Mouse (Mus musculus) right cerebral cortex, adult 2 months (tissue): ENCODE results near the gene Ctsh.
A peak's percentile ranks its signal among the peaks of the same experiment; 100 is the strongest.
"Not testable (repeated sequence)": the region's sequence is repeated elsewhere in the genome, so short reads cannot be mapped to it uniquely, and the experiment has no call there.

Experiments used
- DNase-seq, 2 experiments: peaks; one replicate each; pipeline ENCODE4 v3.0.0; 2021 to 2022; ENCODE audit warnings: low spot score in 2 of 2

Ctsh gene

DNA sequence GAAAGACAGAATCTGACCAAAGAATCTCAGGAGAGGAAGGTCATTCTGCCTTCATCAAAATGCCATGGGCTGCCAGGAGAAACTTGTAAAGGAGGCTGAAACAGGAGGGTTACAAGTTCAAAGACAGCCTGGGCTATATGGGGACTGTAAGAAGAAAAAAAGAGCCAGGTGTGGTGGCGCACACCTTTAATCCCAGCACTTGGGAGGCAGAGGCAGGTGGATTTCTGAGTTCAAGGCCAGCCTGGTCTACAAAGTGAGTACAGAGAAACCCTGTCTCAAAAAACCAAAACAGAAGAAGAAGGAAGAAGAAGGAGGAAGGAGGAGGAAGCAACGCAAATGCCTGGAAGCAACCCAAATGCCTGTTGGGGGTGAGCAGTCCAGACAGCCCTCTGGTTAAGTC lies at the start of gene Ctsh:
Ctsh (plus strand) TSS at position 301 of the 400 bp plus-strand sequence.
- no peak for DNase-seq

DNA sequence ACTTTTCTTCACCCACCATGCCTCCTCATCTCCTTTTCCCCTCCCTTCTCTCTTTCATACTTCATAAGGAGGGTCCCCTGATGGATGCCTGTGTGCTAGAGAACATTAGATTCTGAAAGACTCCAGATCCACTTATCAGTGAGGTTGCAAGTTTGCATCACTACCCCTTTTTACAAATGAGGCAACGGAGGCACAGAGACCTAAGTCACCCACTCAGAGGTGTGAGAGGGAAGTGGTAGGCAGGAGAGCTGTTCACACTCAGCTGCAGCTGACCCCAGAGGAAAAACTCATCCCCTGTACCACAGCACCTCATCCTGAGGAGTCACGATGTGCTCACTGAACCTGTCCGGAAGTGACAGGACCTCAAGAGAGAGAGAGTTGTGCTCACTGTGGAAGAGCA lies 47.5 kb upstream of the Ctsh start:
- no peak for DNase-seq

GRCm38 (mm10) chr9:90007094-90007493 lies 46.9 kb upstream of the Ctsh start:
- DNase-seq: no peak

DNA sequence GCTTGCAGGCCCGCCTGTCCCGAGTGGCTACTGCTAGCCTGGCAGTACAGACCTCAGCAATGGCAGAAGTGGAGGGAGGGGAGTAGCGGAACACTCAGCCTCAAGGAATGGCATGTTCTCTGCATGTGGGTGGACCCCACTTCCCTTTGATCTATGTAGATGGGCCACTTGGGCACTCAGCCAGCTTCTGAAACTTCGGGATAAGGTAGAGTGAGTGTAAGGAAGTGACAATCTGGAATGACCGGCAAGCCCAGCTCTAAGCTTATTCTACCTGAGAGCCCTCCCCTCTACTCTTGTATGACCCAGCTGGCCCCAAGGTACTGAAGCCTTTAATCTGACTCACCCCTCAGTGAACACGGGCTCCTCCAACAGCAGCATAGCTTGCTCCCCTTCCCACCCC lies 45.8 kb upstream of the Ctsh start:
- no peak for DNase-seq

DNA sequence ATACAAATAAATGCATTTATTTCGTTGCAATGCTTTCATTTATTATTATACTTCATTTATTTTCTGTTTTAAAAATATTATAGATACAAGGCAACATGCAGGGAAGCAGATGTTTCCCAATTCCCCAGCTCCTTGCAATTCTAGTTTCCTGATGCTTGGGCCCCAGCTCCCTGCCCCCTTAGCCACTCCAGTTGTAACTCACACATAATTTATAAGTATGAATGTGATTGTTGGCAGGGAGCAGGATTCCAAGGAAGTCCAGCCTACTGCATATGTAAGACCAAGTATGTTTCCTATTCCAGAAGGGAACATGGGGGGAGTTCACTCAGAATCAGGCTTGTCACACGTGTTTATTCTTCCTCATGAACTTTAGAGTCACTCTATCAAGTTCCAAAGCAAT lies 42.1 kb upstream of the Ctsh start:
- no peak for DNase-seq

DNA sequence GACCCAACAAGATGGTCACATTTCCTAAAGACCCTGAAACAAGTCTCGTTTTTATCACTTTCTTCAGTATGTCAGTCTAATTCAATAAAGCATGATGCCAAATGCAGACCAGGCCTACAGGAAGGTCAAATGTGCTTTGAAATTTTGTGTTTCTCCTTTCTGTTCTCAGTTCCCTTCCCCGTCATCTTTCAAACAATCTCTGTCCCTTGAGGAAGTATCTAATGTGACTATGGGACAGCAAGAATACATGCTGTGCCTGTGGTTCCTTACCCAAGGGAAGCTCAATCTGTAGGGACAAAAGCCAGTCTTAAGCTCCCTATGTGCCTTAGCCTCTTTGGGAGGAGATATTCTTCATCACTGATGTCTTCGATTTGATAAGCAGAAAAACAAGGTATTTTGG lies 39.3 kb upstream of the Ctsh start:
- DNase-seq: no peak

DNA sequence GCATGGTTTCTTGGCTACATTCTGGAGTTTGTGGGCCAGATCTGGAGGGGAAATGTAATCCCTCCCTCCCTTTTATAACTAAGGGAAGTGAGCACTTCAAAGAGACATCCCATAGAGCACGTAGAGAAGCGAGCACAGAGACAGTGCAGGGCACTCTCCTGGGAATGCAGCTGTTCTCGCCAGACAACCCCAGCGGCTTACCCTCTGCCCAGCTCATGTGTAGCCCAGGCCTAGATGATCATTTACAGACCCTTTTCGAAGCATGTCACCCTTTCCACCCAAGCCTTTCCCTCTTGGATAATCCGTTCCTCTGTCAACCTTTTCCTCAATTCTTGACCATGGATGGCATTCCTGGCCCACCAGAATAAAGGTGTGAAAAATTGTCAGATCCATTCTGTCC lies 37.7 kb upstream of the Ctsh start:
- no peak for DNase-seq

DNA sequence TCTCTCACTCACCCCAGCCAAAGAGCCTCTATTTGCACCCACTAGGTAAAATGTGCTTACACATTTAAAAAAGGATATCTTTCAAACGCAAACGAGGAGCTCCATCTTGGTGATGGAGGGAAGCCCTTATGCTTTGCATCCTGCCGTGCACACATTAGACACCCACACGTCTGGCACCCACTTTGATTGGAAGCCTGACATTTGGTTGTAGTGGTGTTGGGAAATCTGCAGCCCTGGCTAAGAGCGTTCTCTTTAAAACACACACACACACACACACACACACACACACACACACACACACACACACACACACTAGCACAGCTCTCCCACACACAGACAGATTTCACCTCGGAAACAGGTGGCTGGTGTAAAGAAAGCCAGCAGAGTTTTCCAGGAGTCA lies 33.1 kb upstream of the Ctsh start:
- DNase-seq: peak; percentile 56 to 64

DNA sequence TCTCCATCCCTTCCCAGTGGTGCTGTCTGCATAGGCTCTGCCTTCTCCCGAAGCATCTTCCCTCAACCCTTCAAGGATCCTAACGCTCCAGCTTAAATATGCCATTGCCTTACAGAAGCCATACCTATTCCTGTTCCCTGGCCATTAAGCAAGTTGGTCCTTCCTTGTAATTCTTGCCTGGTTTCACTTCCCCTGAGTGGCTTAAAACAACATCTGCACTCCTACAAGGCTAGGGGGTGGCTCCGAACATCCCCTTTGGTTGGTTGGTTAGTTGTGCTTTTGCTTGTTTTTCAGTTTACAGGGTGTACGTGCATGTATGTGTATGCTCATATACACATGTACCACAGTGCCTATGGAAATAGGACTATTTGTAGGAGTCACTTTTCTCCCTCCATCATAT lies 32.5 kb upstream of the Ctsh start:
- no peak for DNase-seq

- DNase-seq: no peak
These were observed 26.2 kb upstream of the Ctsh start for GRCm38 (mm10) chr9:90027709-90028108.

DNA sequence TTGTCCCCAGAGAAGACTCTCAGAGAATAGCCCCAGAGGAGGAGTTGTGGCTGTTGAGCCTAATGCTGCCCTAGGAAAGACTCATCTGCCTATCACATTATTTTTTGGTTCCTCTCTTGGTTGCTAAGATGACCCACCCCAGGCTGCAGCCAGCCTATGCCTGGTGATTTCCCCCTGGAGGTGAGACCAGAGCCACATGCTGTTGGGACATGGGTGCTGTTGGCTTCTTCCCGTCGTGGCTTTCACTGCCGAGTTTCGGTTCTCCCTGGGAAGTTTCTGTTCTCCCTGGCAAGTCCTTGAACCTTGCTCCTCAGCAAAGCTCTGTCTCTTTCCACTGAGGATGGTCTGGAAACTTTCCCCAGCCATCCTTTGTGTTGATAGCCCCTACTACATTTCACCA lies 20.0 kb upstream of the Ctsh start:
- DNase-seq: no peak

- DNase-seq: no peak
These were observed 18.8 kb upstream of the Ctsh start for GRCm38 (mm10) chr9:90035168-90035567.

DNA sequence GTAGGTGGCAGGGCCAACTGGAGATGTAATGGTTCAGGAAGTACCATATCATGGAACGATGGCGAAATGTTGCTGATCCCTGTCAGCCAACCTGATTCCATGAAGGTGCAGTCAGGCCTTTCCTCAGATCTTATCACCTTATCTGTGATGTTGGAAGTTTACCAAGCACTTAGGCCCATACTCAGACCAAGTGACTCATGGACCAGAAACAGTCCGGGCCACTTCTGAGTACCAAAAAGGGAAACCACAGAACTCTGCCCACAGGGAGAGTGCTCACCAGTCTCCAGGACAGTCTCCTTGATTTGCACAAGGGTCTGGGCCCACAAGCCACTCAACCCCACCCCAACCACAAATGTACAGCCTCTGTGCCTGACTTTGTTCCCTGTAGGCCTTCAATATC lies 18.2 kb upstream of the Ctsh start:
- DNase-seq: no peak

DNA sequence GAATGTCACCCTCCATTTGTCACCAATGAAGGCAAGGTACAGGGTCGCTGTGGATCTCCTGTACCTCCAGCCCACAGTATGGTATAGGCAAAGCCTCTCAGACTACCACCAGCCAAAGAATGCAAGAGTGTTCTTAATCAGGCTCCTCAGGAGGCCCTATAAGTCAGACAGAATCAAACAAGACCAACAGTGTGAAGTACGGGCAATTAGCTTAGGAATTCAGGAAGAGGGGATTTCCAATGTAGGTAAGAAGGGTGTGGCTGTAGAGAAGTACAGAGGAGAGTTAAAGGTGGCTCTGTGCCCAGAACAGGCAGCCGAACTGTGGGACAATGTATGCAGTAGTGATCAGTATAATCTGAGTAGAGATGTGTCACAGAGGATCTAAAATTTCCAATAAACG lies 17.6 kb upstream of the Ctsh start:
- DNase-seq: no peak

GRCm38 (mm10) chr9:90038535-90038934 lies 15.4 kb upstream of the Ctsh start:
- no peak for DNase-seq

- DNase-seq: no peak
These were observed 13.0 kb upstream of the Ctsh start for GRCm38 (mm10) chr9:90040916-90041315.

- DNase-seq: no peak
These were observed 12.4 kb upstream of the Ctsh start for GRCm38 (mm10) chr9:90041556-90041955.

DNA sequence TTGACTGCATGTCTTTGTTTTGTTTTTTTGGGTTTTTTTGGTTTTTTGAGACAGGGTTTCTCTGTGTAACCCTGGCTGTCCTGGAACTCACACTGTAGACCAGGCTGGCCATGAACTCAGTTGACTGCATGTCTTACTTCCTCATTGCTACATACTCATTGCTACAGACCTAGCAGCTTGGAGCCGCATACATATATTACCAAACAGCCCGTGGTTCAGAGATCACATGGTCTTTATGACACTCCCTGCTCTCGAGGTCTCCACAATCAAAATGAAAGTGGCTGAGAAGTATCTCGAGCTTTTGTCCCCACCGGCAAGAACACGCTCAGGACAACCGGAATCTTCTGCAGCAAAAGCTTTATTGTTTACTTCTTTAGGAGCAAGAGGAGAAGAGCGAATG lies 11.0 kb upstream of the Ctsh start:
- DNase-seq: not testable (repeated sequence)

DNA sequence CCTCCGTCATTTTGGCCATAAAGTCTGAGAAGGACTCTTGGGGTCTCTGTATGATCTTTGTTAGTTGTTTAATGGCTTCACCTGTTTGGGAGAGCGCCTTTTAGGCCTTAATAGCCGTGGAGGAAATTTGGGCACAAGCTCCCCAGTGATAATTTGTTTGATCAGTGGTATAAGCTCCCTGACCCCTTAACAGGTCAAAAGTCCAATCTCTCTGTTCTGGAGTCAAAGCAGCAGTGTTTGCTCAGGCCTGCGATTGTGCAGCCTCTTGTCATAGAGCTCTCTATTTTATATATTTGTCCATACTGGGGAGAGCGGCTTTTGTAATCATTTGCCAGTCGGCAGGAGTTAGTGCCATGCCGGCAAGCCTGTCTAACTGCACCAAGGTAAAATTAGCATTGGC lies 8.8 kb upstream of the Ctsh start:
- DNase-seq: no peak

DNA sequence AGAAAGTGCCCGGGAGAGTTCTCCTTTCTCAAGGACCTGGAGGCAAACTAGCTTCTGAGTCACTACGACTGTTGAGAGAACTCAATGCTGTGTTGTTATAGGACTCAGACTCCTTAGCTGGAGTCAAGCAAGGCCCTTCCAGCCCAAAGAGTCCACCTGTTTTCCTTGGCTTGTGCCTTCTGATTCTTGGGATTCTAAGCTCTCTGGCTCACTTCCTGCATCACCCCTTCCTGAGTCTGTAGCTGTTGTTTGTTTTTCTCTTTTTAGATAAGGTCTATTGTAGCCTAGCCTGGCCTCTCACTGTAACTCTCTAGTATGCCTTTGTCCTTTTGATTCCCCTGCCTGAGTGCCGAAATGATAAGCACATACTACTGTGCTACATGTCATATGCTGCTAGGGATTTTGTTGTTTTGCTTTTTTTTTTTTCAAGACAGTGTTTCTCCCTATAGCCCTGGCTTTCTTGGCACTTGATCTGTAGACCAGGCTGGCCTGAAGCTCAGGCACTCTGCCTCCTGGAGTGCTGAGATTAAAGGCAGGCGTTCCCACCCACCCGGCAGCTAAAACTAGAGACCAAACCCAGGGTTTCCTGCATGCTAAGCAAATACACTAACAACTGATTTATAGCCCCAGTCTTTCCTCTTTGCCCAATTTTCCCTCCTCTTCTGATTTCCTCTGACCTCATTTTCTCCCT lies 5.9 kb upstream of the Ctsh start:
- DNase-seq: no peak

DNA sequence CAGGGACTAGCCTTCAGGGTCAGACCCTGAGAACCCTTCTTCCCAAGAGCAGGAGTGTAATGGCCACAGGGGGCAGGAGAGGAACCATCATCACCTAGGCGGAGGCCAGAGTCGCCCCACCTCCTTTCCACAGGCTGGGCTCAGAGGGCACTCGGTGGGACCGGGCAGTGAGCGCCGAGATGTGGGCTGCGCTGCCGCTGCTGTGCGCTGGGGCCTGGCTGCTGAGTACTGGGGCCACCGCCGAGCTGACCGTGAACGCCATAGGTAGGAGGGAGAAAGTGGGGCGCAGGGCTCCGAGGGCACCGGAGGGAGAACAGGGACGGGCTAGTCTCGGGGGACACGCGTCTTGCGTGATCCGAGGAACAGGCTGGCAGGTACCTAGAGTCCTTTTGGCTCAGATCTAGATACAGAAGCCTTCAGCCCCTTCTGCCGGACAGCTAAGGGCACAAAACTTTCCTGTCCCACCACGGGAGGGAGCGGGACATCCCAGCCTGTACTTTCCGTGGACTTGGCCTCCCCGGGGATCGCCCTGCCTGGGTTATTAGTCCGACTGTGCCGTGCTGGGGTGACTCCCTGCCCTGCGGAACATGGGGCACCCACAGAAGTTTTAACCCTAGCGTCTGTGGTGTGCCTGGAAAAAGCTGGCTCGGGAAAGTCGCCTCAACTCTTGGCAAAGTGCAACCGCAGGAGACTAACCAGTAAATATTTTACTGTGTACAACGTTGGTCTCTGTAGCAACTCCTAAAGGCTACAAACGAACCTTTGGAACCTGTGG lies 606 bp downstream of the Ctsh start:
- peak in 1 of 2 experiments; percentile 7 for DNase-seq

GRCm38 (mm10) chr9:90055409-90055808 lies 1.5 kb downstream of the Ctsh start:
- DNase-seq: no peak

DNA sequence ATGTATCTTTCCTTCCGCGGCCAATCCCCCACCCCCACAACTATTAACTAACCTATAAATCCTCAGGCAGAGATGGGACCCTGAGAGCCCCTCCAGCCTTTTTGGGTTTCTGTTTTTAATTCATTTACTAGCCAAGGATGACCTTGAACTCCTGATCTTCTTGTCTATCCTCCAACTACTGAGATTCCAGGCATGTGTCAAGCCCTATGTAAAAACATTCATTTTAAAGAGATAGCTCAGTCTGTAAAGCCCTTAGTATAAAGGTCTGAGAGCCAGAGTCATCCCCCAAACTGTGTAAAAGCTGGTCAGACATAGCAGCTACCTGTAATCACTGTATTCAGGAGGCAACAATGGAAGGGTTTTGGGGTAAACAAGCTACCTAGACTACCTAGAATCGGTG lies 2.0 kb downstream of the Ctsh start:
- DNase-seq: no peak

DNA sequence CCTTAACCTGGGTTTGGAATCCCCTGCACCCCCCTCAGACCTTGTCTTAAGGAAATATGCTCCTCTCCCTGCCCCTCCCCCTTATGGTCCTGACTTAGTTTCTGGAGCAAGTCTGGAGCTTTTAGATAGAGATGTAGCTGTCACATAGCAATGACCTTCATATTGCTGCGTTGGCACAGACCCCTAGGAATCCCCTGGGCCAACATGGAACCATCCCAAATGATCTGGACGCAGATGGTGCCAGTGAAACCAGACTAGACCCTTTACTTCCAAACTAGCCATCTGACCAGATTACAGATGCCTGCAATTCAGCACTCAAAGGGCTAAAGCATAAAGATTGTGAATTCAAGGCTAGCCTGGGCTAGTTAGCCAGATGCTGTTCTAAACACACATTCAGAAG lies 2.8 kb downstream of the Ctsh start:
- DNase-seq: no peak
